Mouse (Mus musculus): ENCODE data around the gene Tmprss6. TPM values are rescaled to one million over a fixed set of nuclear protein-coding genes. Genes with fewer than 3 reads are reported as not detected.

Gene Tmprss6
- polyA plus RNA-seq, 1 experiment from 2014 or later: 0.06 TPM

- DNase-seq (ENCODE audit: low spot score): peak; percentile 74
- Histone ChIP-seq H3K27me3 (ENCODE audit: low read depth, poor library complexity, severe bottlenecking) (peaks cover 37% of the 10 kb centered on the region), H3K27ac (peak overlapping the region; percentile 75), H3K4me1 (peaks cover 57% of the 10 kb centered on the region), H3K36me3 (peaks cover 45% of the 10 kb centered on the region), H3K9me3 (replicated peaks) (no peaks in the 10 kb centered on the region), H3K4me3 (peak overlapping the region; percentile 50)
- whole genome bisulfite sequencing: 7% methylated on average over 32 of the region's 32 CpGs
Observed at GRCm38 (mm10) chr15:78436380-78437192, 31.8 kb downstream of the Tmprss6 start.

DNA sequence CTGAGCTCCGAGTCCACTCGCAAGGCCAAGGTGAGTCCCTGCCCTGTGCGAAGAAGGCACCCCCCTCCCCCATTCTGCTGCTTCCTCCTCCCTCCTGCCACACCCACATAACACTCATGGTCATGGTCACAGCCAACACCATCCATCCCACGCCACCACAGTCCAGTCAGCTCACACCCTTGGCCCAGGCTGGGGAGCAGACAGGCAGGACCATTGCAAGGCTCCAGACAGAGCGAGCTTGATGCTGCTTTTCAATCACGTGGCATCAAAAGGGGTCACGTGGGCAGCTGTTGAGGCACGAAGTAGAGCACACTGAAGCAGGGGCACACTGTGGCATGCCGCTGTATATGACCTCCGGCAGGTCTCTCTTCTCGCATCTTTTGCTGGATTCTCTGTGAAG, 32.8 kb downstream of the Tmprss6 start:
- no peak for DNase-seq (ENCODE audit: low spot score)
- Histone ChIP-seq H3K36me3 (peaks cover 54% of the 10 kb centered on the region), H3K27me3 (ENCODE audit: low read depth, poor library complexity, severe bottlenecking) (peaks cover 37% of the 10 kb centered on the region), H3K27ac (peak overlapping the region; percentile 75; the same call in 1 of the 2 replicates), H3K9me3 (replicated peaks) (no peaks in the 10 kb centered on the region), H3K4me3 (no peak overlapping the region), H3K4me1 (peaks cover 54% of the 10 kb centered on the region)
- 87% methylated on average over 11 of the region's 11 CpGs for WGBS

DNA sequence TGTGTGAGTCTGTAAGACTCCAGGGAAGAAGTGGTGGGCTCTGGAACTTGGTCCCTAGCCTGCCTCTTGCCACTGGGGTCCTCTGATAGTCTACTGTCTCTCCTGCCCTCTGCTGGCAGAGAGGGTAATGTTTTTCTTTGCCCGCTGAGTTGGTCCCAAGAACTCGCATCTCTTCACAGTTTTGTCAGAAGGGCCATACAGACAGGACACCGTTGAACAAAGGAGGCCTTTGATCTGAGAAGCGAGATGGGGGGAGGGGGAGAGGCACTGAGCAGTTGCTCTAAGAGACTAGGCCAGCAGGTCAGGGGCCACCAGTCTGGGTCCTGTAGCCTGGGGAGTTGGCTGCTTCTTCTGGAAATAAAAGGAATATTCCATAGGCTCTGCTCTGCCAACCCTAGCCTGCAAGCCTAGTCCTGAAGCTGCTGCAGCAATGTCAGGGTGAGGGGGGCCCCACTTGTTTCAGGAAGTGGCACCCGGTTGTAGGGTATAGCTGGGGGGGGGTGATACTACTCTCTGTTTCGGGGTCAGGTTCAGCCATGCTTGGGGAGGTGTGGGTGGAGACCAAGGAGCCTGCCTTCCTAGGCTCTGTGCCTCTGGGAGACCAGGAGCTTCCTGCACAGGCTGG, 33.4 kb downstream of the Tmprss6 start:
- peaks cover 56% of the 10 kb centered on the region for H3K4me1 ChIP-seq
- WGBS: 31% methylated on average over 6 of the region's 6 CpGs
- H3K27ac ChIP-seq: no peak overlapping the region
- H3K27me3 ChIP-seq (ENCODE audit: low read depth, poor library complexity, severe bottlenecking): peaks cover 37% of the 10 kb centered on the region
- DNase-seq (ENCODE audit: low spot score): peak; percentile 53
- H3K4me3 ChIP-seq: no peak overlapping the region
- H3K36me3 ChIP-seq: peaks cover 54% of the 10 kb centered on the region
- H3K9me3 ChIP-seq (replicated peaks): no peaks in the 10 kb centered on the region

GRCm38 (mm10) chr15:78431541-78432121, 36.8 kb downstream of the Tmprss6 start:
- Histone ChIP-seq H3K4me3 (no peak overlapping the region), H3K4me1 (peaks cover 54% of the 10 kb centered on the region), H3K36me3 (peaks cover 53% of the 10 kb centered on the region), H3K9me3 (replicated peaks) (no peaks in the 10 kb centered on the region), H3K27me3 (ENCODE audit: low read depth, poor library complexity, severe bottlenecking) (peaks cover 15% of the 10 kb centered on the region), H3K27ac (no peak overlapping the region)
- WGBS: 82% methylated on average over 7 of the region's 7 CpGs
- no peak for DNase-seq (ENCODE audit: low spot score)

GRCm38 (mm10) chr15:78430874-78431273, 37.6 kb downstream of the Tmprss6 start:
- H3K4me3 ChIP-seq: no peak overlapping the region
- peaks cover 46% of the 10 kb centered on the region for H3K36me3 ChIP-seq
- peak overlapping the region; percentile 25; the same call in 1 of the 2 replicates for H3K27ac ChIP-seq
- peaks cover 7% of the 10 kb centered on the region for H3K27me3 ChIP-seq (ENCODE audit: low read depth, poor library complexity, severe bottlenecking)
- no peaks in the 10 kb centered on the region for H3K9me3 ChIP-seq (replicated peaks)
- 89% methylated on average over 10 of the region's 10 CpGs for WGBS
- no peak for DNase-seq (ENCODE audit: low spot score)
- H3K4me1 ChIP-seq: peaks cover 46% of the 10 kb centered on the region

- Histone ChIP-seq H3K4me3 (peak overlapping the region; percentile 91), H3K36me3 (peaks cover 38% of the 10 kb centered on the region), H3K9me3 (replicated peaks) (no peaks in the 10 kb centered on the region), H3K4me1 (peaks cover 38% of the 10 kb centered on the region), H3K27me3 (ENCODE audit: low read depth, poor library complexity, severe bottlenecking) (peaks cover 2% of the 10 kb centered on the region; the same call in 1 of the 2 replicates), H3K27ac (peak overlapping the region; percentile 25; the same call in 1 of the 2 replicates)
- DNase-seq (ENCODE audit: low spot score): no peak
- 83% methylated on average over 13 of the region's 13 CpGs for WGBS
Observed at GRCm38 (mm10) chr15:78429871-78430622, 38.4 kb downstream of the Tmprss6 start.

DNA sequence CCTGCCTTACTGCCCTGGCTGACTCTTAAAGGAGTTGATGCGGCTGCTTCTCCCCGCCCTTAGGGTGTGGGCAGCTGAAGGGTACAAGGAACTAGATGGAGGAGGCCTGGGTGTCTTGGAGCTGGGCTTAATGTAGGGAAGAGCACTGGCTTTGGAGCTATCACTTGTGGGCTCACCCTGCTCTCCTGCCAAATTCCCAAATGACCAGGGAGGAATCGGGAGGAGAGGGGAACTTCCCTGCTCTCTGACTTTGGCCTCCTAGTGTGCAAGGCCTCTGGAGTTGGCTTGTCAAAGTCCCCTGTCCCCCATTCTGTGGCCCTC, 39.3 kb downstream of the Tmprss6 start:
- Histone ChIP-seq H3K4me3 (peak overlapping the region; percentile 91), H3K27ac (peak overlapping the region; percentile 90), H3K36me3 (peaks cover 34% of the 10 kb centered on the region), H3K4me1 (peaks cover 30% of the 10 kb centered on the region), H3K27me3 (ENCODE audit: low read depth, poor library complexity, severe bottlenecking) (peaks cover 11% of the 10 kb centered on the region; the same call in 1 of the 2 replicates), H3K9me3 (replicated peaks) (no peaks in the 10 kb centered on the region)
- 13% methylated on average over 3 of the region's 3 CpGs for WGBS
- DNase-seq (ENCODE audit: low spot score): no peak

- Histone ChIP-seq H3K36me3 (peaks cover 29% of the 10 kb centered on the region), H3K27ac (peak within 1 kb of the TSS; percentile 90), H3K9me3 (replicated peaks) (no peaks in the 10 kb centered on the region), H3K4me3 (peak within 1 kb of the TSS; percentile 91), H3K4me1 (peaks cover 27% of the 10 kb centered on the region), H3K27me3 (ENCODE audit: low read depth, poor library complexity, severe bottlenecking) (peaks cover 11% of the 10 kb centered on the region; the same call in 1 of the 2 replicates)
- 1% methylated on average over 52 of the region's 52 CpGs for WGBS
- peak; percentile 87 for DNase-seq (ENCODE audit: low spot score)
Observed at GRCm38 (mm10) chr15:78428391-78429138, 39.9 kb downstream of the Tmprss6 start, which contains the start of gene Kctd17. Gene Kctd17 (plus strand): TSS chr15:78428564.

DNA sequence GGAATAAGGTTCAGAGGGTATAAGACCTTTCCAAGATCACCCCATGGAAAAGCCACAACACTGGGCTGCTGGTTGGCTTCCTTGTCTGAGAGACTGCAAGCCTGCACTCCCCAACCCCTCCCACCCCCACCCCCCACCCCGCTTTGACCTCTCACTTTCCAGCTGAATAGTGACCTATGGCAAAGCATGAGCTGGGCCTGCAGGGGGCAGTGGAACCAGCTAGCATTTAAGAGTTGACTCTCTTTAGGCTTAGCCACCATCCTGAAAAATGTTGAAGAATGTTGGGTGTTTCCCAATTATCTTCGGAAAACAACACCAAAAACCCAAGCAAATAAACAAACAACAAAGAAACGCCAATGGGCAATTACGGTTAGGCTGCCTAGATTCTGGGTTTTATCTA, 43.2 kb downstream of the Tmprss6 start:
- H3K27me3 ChIP-seq (ENCODE audit: low read depth, poor library complexity, severe bottlenecking): peaks cover 25% of the 10 kb centered on the region
- no peaks in the 10 kb centered on the region for H3K9me3 ChIP-seq (replicated peaks)
- no peak overlapping the region for H3K27ac ChIP-seq
- WGBS: 59% methylated on average over 4 of the region's 4 CpGs
- no peak for DNase-seq (ENCODE audit: low spot score)
- no peaks in the 10 kb centered on the region for H3K36me3 ChIP-seq
- H3K4me1 ChIP-seq: peaks cover 21% of the 10 kb centered on the region
- no peak overlapping the region for H3K4me3 ChIP-seq

DNA sequence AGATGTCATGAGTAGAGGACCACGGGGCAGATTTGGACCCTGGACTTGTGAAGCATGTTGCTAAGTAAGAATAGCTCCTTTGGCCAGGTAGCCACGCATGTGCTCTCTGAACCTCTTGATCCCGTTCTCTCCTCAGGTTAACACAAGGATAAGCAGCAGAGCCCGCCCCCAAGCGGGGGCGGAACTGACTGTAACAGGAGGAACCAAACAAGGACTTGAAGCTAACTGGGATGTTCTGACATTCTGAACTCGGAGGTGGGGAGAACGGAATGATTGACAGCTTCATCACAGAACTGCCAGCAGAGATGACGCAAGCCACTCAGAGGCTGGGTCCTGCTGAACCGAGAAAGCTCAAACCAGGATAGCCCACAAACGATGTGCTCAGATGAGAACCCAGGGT, 43.9 kb downstream of the Tmprss6 start:
- H3K9me3 ChIP-seq (replicated peaks): no peaks in the 10 kb centered on the region
- WGBS: 22% methylated on average over 11 of the region's 11 CpGs
- H3K27ac ChIP-seq: no peak overlapping the region
- H3K36me3 ChIP-seq: no peaks in the 10 kb centered on the region
- H3K4me1 ChIP-seq: peaks cover 14% of the 10 kb centered on the region
- no peak for DNase-seq (ENCODE audit: low spot score)
- no peak overlapping the region for H3K4me3 ChIP-seq
- H3K27me3 ChIP-seq (ENCODE audit: low read depth, poor library complexity, severe bottlenecking): peaks cover 25% of the 10 kb centered on the region

GRCm38 (mm10) chr15:78422046-78422956, 46.1 kb downstream of the Tmprss6 start:
- Histone ChIP-seq H3K4me1 (no peaks in the 10 kb centered on the region; the same call in 1 of the 2 replicates), H3K36me3 (no peaks in the 10 kb centered on the region), H3K9me3 (replicated peaks) (no peaks in the 10 kb centered on the region), H3K27ac (no peak overlapping the region), H3K27me3 (ENCODE audit: low read depth, poor library complexity, severe bottlenecking) (peaks cover 28% of the 10 kb centered on the region), H3K4me3 (no peak overlapping the region)
- WGBS: 17% methylated on average over 16 of the region's 16 CpGs
- peak; percentile 91 for DNase-seq (ENCODE audit: low spot score)
